Mouse (Mus musculus) ES-Bruce4 (cell line): Measurements from ENCODE around the gene Dcaf6.

Experiments used
- CTCF ChIP-seq: IDR thresholded peaks from one replicate; pipeline ENCODE4 v1.8.1; 2011; ENCODE audit warnings: low read depth, low read length
- POLR2A ChIP-seq: IDR thresholded peaks from one replicate; pipeline ENCODE4 v1.8.1; 2011; ENCODE audit warnings: low read length; ENCODE audit not compliant: insufficient read depth

DNA sequence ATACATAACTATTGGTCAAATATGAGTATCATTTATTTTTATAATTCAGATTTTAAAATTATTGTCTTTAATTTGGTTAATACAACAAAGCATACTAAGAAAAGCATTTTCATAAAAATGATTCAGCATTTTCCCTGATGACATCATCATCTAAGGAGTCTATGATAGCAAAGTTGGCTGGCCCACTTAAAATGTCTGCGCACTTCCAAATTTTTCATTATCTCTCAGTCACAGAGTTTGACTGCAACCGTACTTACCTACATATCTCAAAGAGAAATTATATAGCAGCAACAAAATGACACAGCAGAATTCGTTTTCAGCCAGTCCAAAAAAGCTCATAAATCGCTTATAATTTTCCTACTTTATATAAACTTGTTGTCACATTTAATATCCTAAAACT, 64.3 kb downstream of the Dcaf6 start:
- no peak for TF ChIP-seq POLR2A
- no peak for TF ChIP-seq CTCF
